Mouse (Mus musculus): ENCODE measurements around the gene Nebl. TPM values are rescaled to one million over a fixed set of nuclear protein-coding genes. Genes with fewer than 3 reads are reported as not detected.
A peak's percentile ranks its signal among the peaks of the same experiment; 100 is the strongest.

Gene Nebl
- polyA plus RNA-seq, 1 experiment: 6.5 TPM

DNA sequence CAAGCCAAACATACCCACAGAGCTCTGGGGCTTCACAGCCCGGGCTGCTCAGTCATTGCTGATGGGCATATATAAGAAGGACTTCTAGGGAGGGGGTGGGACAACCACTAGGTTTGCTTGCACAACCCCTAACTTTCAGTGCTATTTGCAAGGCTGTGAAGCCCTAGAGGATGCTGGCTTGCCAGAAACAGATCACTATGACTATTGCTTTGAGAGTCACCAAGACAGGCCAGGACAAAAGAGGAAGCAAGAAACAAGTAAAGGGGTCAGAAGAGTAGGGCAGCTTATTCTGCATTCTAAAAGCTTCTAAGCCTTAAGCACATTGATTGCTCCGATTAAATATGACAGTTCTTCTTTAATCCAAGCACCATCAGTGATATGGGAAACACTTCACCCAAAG lies 38.3 kb downstream of the Nebl start:
- Histone ChIP-seq H3K36me3 (ENCODE audit: control insufficient read depth, insufficient read depth, low read length) (no peaks in the 10 kb centered on the region), H3K4me3 (ENCODE audit: extremely low read depth, insufficient read depth, insufficient read length) (no peak overlapping the region), H3K27ac (ENCODE audit: insufficient read depth, low read length) (no peak overlapping the region), H3K4me1 (ENCODE audit: control insufficient read depth, insufficient read depth, insufficient read length) (no peaks in the 10 kb centered on the region), H3K27me3 (ENCODE audit: control insufficient read depth, insufficient read depth, low read length) (no peaks in the 10 kb centered on the region)
- TF ChIP-seq CTCF (IDR thresholded peaks at IDR 0.05; ENCODE audit: extremely low read depth, insufficient read depth, insufficient read length, insufficient replicate concordance): no peak
- TF ChIP-seq POLR2A (IDR thresholded peaks at IDR 0.05; ENCODE audit: low read depth, low read length): no peak
- 85% methylated on average over 2 of the region's 2 CpGs for WGBS
- DNase-seq (ENCODE audit: low read depth in 1 of 2, low spot score in 2 of 2): no peak

DNA sequence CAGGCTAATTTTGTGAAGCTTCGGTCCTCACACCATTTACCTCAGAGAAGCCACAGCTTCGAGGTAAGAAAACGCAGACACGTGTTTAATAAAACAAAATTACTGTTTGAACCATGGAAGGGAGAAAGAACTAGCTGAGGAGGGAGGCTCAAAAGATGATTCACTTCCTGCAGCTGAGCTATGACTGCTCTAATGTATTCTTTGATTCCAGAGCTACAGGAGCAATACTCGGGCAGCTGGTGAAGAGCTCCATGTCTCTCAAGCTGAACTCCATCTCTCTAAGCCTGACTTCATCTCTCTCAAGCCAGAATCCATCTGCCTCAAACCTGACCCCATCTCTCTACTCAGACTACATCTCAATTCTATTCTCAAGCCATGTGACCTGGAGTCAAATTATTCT lies 41.0 kb downstream of the Nebl start:
- Histone ChIP-seq H3K4me1 (ENCODE audit: control insufficient read depth, insufficient read depth, insufficient read length) (no peaks in the 10 kb centered on the region), H3K36me3 (ENCODE audit: control insufficient read depth, insufficient read depth, low read length) (no peaks in the 10 kb centered on the region), H3K27me3 (ENCODE audit: control insufficient read depth, insufficient read depth, low read length) (no peaks in the 10 kb centered on the region), H3K27ac (ENCODE audit: insufficient read depth, low read length) (no peak overlapping the region), H3K4me3 (ENCODE audit: extremely low read depth, insufficient read depth, insufficient read length) (no peak overlapping the region)
- DNase-seq (ENCODE audit: low read depth in 1 of 2, low spot score in 2 of 2): no peak
- TF ChIP-seq CTCF (IDR thresholded peaks at IDR 0.05; ENCODE audit: extremely low read depth, insufficient read depth, insufficient read length, insufficient replicate concordance) (no peak), POLR2A (IDR thresholded peaks at IDR 0.05; ENCODE audit: low read depth, low read length) (no peak)
- 63% methylated on average over 5 of the region's 5 CpGs for WGBS

DNA sequence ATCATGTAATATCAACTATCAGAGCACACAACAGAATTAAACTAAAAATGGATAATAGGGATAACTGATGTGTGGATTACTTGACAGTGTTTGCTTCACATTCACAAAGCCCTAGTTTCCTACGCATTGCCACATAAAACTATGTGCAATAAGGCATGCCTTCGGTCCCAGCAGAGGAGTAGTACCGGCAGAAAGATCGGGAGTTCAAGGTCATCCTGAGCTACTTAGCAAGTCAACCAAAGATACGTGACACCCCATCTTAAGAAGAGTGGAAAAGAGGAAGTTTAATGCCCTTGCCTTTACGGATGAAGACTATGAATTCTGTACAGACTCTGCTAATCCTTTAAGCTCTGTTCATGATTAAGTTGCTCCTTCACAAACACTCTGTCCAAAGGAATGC lies 44.1 kb downstream of the Nebl start:
- Histone ChIP-seq H3K36me3 (ENCODE audit: control insufficient read depth, insufficient read depth, low read length) (no peaks in the 10 kb centered on the region), H3K4me3 (ENCODE audit: extremely low read depth, insufficient read depth, insufficient read length) (no peak overlapping the region), H3K27ac (ENCODE audit: insufficient read depth, low read length) (no peak overlapping the region), H3K4me1 (ENCODE audit: control insufficient read depth, insufficient read depth, insufficient read length) (no peaks in the 10 kb centered on the region), H3K27me3 (ENCODE audit: control insufficient read depth, insufficient read depth, low read length) (no peaks in the 10 kb centered on the region)
- DNase-seq (ENCODE audit: low read depth in 1 of 2, low spot score in 2 of 2): no peak
- 85% methylated on average over 6 of the region's 6 CpGs for WGBS
- TF ChIP-seq POLR2A (IDR thresholded peaks at IDR 0.05; ENCODE audit: low read depth, low read length): no peak
- no peak for TF ChIP-seq CTCF (IDR thresholded peaks at IDR 0.05; ENCODE audit: extremely low read depth, insufficient read depth, insufficient read length, insufficient replicate concordance)

DNA sequence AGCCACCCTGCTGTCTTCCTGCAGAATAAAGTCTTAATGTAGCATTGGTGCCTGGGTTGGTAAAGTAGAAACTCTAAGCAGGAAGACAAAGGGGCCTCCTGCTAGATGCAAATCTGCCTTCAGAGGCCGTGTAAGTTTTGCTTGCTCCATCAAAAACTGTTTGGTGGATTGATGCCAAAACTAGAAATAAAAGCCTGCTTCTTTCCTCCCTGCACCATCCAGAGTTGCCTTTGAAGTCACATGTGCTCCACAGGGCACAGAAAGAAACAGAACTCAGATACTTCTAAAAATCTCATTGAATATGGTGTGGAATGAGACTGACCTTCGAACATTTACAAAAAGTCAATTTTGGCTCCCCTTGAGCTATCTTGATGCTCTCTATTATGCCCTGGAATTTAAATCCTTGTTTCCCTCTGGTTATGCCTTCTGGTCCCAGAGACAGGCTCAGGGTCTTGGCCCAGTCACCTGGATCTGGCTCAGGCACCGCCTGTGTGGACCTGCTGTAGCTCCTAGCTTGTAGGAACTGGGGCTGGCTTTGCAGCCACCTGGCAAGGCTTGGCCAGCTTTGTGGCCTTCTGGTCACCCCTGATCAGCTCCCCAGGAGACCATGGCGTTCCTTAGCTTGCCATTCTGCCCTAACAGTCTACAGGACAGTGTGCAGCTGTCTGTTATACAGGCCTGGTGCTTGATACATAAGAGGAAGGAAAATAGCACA lies 47.8 kb downstream of the Nebl start:
- no peak overlapping the region for H3K27ac ChIP-seq (ENCODE audit: insufficient read depth, low read length)
- 81% methylated on average over 4 of the region's 4 CpGs for WGBS

DNA sequence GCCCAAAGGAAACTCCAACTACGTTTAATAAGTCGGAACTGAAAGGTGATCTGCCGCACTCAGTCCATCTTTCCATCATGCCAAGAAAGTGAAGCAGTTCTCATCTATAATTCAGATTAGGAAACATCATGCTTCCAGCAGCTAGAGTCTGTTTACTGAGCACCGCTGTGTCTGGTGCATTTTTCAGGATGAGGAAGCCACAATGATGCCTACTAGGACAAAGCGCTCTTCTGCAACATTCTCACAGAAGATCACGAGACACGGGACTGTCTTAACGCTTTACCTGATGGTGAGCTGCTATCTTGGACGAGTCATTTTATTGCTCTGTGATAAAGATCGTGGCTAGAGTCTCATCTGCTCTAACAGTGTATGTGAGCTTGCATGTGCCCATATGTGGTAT lies 59.1 kb downstream of the Nebl start:
- Histone ChIP-seq H3K27ac (ENCODE audit: insufficient read depth, low read length) (no peak overlapping the region), H3K4me3 (ENCODE audit: extremely low read depth, insufficient read depth, insufficient read length) (no peak overlapping the region), H3K27me3 (ENCODE audit: control insufficient read depth, insufficient read depth, low read length) (no peaks in the 10 kb centered on the region), H3K4me1 (ENCODE audit: control insufficient read depth, insufficient read depth, insufficient read length) (no peaks in the 10 kb centered on the region), H3K36me3 (ENCODE audit: control insufficient read depth, insufficient read depth, low read length) (no peaks in the 10 kb centered on the region)
- 79% methylated on average over 10 of the region's 10 CpGs for WGBS
- DNase-seq (ENCODE audit: low read depth in 1 of 2, low spot score in 2 of 2): no peak
- TF ChIP-seq POLR2A (IDR thresholded peaks at IDR 0.05; ENCODE audit: low read depth, low read length): no peak
- no peak for TF ChIP-seq CTCF (IDR thresholded peaks at IDR 0.05; ENCODE audit: extremely low read depth, insufficient read depth, insufficient read length, insufficient replicate concordance)

More for the DNA sequence above, 47.8 kb downstream of the Nebl start:
- no peaks in the 10 kb centered on the region for H3K4me1 ChIP-seq (ENCODE audit: control insufficient read depth, insufficient read depth, insufficient read length)
- H3K27me3 ChIP-seq (ENCODE audit: control insufficient read depth, insufficient read depth, low read length): no peaks in the 10 kb centered on the region
- DNase-seq (ENCODE audit: low read depth in 1 of 2, low spot score in 2 of 2): no peak
- TF ChIP-seq CTCF (IDR thresholded peaks at IDR 0.05; ENCODE audit: extremely low read depth, insufficient read depth, insufficient read length, insufficient replicate concordance) (no peak), POLR2A (IDR thresholded peaks at IDR 0.05; ENCODE audit: low read depth, low read length) (no peak)
- H3K4me3 ChIP-seq (ENCODE audit: extremely low read depth, insufficient read depth, insufficient read length): no peak overlapping the region
- no peaks in the 10 kb centered on the region for H3K36me3 ChIP-seq (ENCODE audit: control insufficient read depth, insufficient read depth, low read length)

DNA sequence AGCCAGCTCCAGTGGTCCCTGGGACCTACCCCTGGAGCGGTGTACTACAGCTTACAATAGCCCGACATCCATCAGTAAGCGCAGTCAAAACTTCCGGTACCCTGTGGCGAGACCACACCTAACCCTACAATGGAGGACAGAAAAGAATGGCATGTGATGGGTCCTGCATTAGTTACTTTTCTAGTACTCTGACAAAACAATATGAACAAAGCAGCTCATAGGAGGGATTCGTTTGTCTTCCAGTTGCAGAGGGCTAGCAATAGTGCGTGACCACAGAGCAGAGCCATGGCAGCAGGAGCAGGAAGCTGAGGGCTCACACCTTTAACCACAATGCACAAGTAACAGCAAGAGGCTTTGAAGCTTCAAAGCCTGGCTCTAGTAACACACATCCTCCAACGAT lies 59.7 kb downstream of the Nebl start:
- peak overlapping the region; percentile 52 for H3K27ac ChIP-seq (ENCODE audit: insufficient read depth, low read length)
- no peaks in the 10 kb centered on the region for H3K4me1 ChIP-seq (ENCODE audit: control insufficient read depth, insufficient read depth, insufficient read length)
- DNase-seq (ENCODE audit: low read depth in 1 of 2, low spot score in 2 of 2): peak; percentile 16 to 53
- TF ChIP-seq POLR2A (IDR thresholded peaks at IDR 0.05; ENCODE audit: low read depth, low read length): no peak
- no peak for TF ChIP-seq CTCF (IDR thresholded peaks at IDR 0.05; ENCODE audit: extremely low read depth, insufficient read depth, insufficient read length, insufficient replicate concordance)
- no peaks in the 10 kb centered on the region for H3K36me3 ChIP-seq (ENCODE audit: control insufficient read depth, insufficient read depth, low read length)
- H3K4me3 ChIP-seq (ENCODE audit: extremely low read depth, insufficient read depth, insufficient read length): no peak overlapping the region
- WGBS: 50% methylated on average over 8 of the region's 8 CpGs
- H3K27me3 ChIP-seq (ENCODE audit: control insufficient read depth, insufficient read depth, low read length): no peaks in the 10 kb centered on the region

DNA sequence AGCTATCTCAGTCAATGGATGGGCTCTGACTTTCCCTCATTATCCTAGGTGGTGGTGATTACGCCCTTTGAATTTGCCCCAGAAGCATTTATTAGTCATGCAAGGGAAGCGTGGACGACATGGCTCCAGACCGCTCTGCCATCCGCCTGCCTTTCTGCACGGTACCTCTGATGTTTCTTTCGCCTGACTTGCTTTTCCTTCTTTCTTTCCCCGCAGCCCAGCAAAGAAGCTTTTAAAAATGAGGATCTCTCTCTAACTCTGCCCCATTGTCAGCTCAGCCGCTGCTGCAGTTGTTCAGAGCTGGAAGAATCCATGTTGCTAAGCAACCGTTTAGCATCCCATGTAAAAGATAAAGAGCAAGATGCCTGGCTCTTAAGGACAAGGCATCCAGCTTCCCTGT lies 61.3 kb downstream of the Nebl start:
- no peak for TF ChIP-seq CTCF (IDR thresholded peaks at IDR 0.05; ENCODE audit: extremely low read depth, insufficient read depth, insufficient read length, insufficient replicate concordance)
- no peak for TF ChIP-seq POLR2A (IDR thresholded peaks at IDR 0.05; ENCODE audit: low read depth, low read length)
- H3K27ac ChIP-seq (ENCODE audit: insufficient read depth, low read length): no peak overlapping the region
- no peaks in the 10 kb centered on the region for H3K4me1 ChIP-seq (ENCODE audit: control insufficient read depth, insufficient read depth, insufficient read length)
- no peak overlapping the region for H3K4me3 ChIP-seq (ENCODE audit: extremely low read depth, insufficient read depth, insufficient read length)
- no peaks in the 10 kb centered on the region for H3K36me3 ChIP-seq (ENCODE audit: control insufficient read depth, insufficient read depth, low read length)
- DNase-seq (ENCODE audit: low read depth in 1 of 2, low spot score in 2 of 2): no peak
- 80% methylated on average over 10 of the region's 10 CpGs for WGBS
- H3K27me3 ChIP-seq (ENCODE audit: control insufficient read depth, insufficient read depth, low read length): no peaks in the 10 kb centered on the region

Data from spleen, adult 2 months (tissue).